Mouse (Mus musculus) left cerebral cortex, adult 2 months (tissue): ENCODE measurements around the gene Rasgef1b. TPM values are rescaled to one million over a fixed set of nuclear protein-coding genes. Genes with fewer than 3 reads are reported as not detected.
"Not testable (repeated sequence)": the region's sequence is repeated elsewhere in the genome, so short reads cannot be mapped to it uniquely, and the experiment has no call there.

Experiments
- DNase-seq, 2 experiments: peaks; one replicate each; pipeline ENCODE4 v3.0.0; 2021 to 2022; ENCODE audit warnings: low spot score in 2 of 2, mixed read lengths in 1 of 2; ENCODE audit errors: extremely low spot score in 1 of 2
- H3K27ac ChIP-seq: fragments of 200-600 bp; 2 replicates; pipeline ENCODE4 v1.8.1; 2022
- H3K4me3 ChIP-seq: fragments of 200-600 bp; 2 replicates; pipeline ENCODE4 v1.8.1; 2022
- CTCF ChIP-seq: fragments of 200-600 bp; IDR thresholded peaks from 2 replicates; pipeline ENCODE4 v1.8.1; 2022; ENCODE audit warnings: antibody characterized with exemption, mild to moderate bottlenecking, moderate library complexity
- intact Hi-C: fragments of 180-260 bp; cut with DNase I; formaldehyde crosslinking; loops from one replicate; pipeline ENCODE4 v1.15.1; 2025
- total RNA-seq, 2 experiments: library from RNA; stranded (reverse); gene quantifications; 2 replicates each; pipeline ENCODE4 v1.2.3; 2021

Gene Rasgef1b
- total RNA-seq, 2 experiments from 2014 or later: 65.7 to 88.8 TPM

DNA sequence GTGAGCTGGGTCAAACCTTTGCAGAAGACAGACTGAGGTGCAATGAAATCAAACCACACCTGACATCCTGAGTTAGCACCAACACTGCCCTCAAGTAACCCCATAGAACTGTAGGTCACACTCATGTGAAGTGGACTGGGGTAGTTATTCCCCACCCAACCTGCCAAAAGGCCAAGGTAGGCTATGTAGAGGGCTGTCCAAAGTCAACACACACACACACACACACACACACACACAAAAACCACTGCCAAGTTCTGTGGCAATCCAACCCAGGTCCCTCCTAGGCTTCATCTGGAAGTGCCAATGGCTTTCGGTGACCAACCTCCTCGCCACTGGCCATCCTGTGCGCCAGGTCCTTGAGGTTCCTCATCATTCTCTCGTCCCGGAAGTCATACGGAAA lies 488.4 kb downstream of the Rasgef1b start:
- H3K4me3 ChIP-seq: no peak overlapping the region
- DNase-seq: no peak
- intact Hi-C loops: no loop called here

DNA sequence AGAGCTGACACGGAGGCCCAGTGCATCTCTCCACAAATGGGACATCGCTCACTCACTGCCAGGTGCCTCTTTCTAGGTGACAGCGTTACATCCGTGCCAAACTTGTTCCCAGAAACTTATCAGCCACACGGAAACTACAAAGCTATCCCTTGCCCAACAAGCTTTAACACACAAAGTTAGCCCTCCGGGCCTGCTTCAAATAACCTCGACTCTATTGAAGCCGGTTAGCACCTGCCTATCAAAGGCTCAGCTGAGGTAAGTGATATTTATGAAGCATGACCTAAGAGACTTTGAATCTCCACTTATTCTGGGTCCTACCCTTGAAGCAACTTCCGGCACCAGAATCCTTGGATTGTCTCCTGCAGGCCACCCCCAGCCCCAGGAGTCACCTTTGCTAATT lies 489.2 kb downstream of the Rasgef1b start:
- no peak overlapping the region for H3K4me3 ChIP-seq
- no peak for TF ChIP-seq CTCF
- no peak overlapping the region for H3K27ac ChIP-seq
- no peak for DNase-seq
- intact Hi-C loops: no loop called here

More for the DNA sequence above, 488.4 kb downstream of the Rasgef1b start:
- no peak for TF ChIP-seq CTCF
- no peak overlapping the region for H3K27ac ChIP-seq

DNA sequence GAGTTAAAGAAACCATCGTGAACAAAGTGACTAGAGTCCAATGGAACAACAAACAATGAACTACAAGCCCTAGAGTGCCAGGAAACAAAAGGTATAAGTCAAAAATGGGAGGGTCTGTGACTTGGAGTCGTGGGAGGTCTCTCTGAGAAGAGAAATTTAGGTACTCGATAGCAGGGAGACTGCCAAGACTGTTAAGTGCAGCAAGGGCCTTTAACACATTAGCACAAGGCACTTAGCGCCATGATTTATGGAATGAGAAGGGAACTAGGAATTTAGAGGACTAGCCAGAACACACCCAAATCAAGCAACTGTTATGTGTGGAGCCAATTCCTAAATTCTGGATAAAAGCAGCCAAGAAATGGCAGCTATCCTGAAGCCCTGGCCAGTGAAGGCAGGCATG lies 490.7 kb downstream of the Rasgef1b start:
- TF ChIP-seq CTCF: no peak
- Histone ChIP-seq H3K4me3 (no peak overlapping the region), H3K27ac (no peak overlapping the region)
- no peak for DNase-seq
- intact Hi-C loops: no loop called here

DNA sequence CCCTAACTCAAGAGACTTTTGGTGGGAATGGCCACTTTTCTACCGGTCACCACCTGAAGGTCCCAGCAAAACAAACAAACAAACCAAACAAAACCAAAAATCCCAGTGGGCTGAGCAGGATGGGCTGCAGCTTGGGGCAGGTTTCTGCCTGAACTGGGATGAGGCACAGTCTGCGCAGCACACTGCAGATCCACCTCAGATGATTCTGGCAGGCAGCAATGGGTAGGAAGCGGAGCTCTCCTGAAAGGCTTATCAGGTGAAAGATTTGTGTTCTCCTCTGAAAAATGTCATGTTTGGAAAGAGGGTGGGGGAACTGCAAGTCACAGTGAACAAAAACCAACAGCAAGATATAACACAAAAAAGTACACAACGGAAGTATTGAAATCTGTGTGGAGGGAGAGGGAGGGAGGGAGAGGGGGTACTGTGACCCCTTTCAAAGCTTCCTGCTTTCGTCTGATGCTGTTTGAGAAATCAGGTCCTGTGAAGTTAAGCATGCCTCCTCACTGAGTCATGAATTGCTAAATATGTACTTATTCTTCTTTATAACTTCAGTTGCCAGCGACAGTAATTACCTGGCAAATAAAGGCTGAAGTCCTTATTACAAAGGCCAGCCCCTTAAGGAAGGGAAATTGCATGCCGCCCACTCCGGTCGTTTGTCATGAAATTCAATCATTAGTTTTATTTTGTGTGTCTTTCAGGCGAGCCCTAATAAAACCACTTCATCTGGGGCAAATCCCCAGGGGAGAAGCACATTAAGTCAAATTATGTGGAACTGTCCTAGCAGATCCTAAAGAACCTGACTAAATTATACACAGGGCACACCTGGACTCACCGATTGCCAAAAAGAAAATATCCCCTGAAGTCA lies 491.7 kb downstream of the Rasgef1b start:
- DNase-seq: no peak
- intact Hi-C loops: no loop called here
- Histone ChIP-seq H3K4me3 (no peak overlapping the region), H3K27ac (no peak overlapping the region)
- TF ChIP-seq CTCF: no peak

DNA sequence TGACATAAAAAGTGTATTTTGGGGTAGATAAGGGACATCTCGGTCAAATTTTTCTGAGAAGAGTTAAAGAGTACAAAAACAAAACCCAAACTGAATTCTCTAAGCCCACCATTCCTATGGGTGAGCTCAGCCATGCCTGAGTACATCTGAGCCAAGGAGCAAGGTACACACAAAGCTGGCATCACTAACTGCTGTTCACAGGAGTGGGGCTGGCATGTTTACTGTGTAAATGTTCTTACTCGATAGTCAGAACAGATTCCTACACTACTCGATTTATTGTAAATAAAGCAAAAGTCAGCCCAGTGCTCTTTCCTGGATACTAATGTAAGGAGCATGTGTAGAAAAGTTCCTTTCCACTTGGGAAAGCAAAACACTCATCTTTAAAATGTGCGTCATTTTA lies 492.4 kb downstream of the Rasgef1b start:
- intact Hi-C loops: no loop called here
- TF ChIP-seq CTCF: no peak
- DNase-seq: no peak
- Histone ChIP-seq H3K27ac (no peak overlapping the region), H3K4me3 (no peak overlapping the region)

DNA sequence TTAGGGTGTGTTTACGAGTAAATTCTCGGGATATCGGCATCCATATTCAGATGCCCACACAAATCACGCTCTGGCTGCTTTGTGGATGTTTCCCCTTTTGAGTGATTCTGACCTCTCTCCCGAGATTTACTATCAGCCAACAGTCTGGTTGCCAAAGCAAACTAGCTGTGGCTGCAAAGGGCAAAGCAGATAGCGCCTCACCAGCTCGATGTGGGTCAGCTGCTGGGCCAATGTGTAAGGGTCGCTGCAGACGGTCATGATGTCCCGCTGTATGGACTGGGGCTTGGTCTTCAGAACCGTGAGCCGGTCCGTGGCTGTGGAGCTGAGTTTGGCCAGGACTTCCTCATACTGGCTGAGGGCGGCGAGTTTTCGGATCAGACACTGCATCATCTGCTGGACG lies 494.6 kb downstream of the Rasgef1b start:
- TF ChIP-seq CTCF: no peak
- Histone ChIP-seq H3K27ac (no peak overlapping the region), H3K4me3 (no peak overlapping the region)
- no peak for DNase-seq
- intact Hi-C loops: no loop called here

DNA sequence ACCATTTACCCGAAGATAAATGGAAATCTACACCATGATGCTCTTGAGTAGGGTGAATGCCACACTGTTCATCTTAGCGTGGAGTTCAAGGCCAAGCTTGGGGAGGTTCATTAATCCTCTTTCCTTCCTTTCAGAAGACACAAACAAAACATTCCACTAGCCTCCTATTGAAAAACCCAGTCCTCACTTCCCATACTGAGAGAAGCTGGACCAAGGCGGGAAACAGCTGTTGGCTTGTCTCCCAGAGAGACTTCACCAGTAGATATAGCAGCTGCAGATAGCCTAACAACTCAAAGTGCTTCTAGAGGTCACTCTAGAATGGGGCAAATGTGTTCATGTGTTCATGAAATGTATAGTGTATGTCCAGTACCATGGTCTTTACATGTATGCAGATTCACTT lies 495.7 kb downstream of the Rasgef1b start:
- intact Hi-C loops: no loop called here
- no peak for TF ChIP-seq CTCF
- H3K27ac ChIP-seq: no peak overlapping the region
- H3K4me3 ChIP-seq: no peak overlapping the region
- DNase-seq: no peak

DNA sequence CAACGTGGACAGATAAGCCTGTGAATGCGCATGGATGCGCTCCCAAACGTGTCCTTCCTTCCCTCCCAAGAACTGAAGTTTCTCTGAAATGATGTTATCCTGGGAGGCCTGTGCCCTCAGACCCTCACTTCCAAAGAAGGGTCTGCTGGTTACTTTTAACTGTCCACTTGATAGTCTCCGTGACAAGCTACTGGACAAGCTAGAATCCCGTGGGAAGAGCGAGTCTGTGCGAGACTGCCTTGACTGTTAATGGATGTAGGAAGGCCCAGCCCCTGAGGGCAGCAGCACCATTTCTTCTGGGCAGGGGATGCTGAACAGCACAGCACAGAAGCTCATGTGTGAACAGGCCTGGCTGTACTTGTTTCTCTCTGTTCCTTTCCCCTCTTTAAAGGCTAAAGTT lies 496.5 kb downstream of the Rasgef1b start:
- no peak for TF ChIP-seq CTCF
- no peak overlapping the region for H3K27ac ChIP-seq
- intact Hi-C loops: no loop called here
- DNase-seq: no peak
- no peak overlapping the region for H3K4me3 ChIP-seq

DNA sequence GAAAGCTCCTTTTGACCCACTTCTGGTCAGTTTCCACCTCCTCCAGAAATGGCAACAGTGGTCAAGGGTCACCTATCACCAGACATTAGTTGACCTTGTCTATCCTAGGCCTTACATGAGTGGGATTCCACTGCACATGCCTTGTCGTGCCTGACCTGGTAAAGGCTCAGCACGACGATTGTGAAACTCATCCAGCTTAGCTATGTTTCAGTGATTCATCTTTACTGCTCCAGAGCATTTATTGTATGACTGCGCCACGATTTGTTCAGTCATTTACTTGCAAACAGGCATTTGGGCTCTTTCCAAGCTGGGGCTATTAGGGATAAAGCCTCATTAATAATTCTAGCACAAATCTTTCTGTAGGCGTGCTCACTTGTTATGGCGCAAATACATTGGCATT lies 498.4 kb downstream of the Rasgef1b start:
- no peak for DNase-seq
- TF ChIP-seq CTCF: no peak
- intact Hi-C loops: no loop called here
- Histone ChIP-seq H3K27ac (no peak overlapping the region), H3K4me3 (no peak overlapping the region)

DNA sequence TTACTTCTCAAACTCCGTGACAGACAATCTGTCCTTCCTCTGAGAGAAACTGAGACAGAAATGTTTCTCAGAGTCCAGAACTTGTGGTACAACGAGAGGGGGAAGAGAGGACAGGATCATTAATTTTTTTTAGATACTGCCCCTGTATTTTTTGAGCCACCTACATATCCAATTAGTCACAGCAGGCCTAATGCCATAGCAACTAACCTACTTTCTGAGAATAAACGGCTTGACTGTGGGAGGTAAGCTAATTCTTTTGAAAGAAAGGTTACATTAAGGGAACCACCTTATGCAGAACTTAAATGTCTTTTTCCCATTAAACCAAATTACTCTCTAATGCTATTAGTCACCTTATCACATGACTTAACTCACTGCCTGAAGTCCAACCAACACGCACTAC lies 501.5 kb downstream of the Rasgef1b start:
- no peak overlapping the region for H3K4me3 ChIP-seq
- DNase-seq: no peak
- no peak overlapping the region for H3K27ac ChIP-seq
- intact Hi-C loops: no loop called here
- no peak for TF ChIP-seq CTCF

DNA sequence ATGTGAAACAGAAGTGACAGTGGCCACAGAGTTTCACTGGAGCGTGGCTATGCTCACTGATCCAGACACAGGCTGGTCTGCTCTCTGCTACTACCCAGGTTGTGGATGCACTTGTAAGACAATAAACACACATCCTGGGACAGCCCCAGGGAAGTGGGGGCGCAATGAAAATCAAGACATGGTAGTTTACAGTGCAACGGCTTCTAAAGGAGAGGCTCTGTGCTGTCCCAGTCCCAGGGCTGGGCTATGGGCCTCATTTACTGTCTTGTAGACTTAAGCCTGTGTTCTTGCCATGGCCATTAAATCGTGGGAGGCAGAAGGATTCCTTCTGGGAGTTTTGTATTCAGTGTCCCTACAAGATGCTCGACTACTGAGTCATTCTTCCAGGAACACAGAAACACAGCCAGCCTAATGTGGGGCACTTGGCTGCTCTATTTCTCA lies 504.3 kb downstream of the Rasgef1b start:
- no peak for TF ChIP-seq CTCF
- no peak overlapping the region for H3K4me3 ChIP-seq
- DNase-seq: no peak
- H3K27ac ChIP-seq: peak overlapping the region; percentile 12; the same call in 1 of the 2 replicates
- intact Hi-C loops: no loop called here

DNA sequence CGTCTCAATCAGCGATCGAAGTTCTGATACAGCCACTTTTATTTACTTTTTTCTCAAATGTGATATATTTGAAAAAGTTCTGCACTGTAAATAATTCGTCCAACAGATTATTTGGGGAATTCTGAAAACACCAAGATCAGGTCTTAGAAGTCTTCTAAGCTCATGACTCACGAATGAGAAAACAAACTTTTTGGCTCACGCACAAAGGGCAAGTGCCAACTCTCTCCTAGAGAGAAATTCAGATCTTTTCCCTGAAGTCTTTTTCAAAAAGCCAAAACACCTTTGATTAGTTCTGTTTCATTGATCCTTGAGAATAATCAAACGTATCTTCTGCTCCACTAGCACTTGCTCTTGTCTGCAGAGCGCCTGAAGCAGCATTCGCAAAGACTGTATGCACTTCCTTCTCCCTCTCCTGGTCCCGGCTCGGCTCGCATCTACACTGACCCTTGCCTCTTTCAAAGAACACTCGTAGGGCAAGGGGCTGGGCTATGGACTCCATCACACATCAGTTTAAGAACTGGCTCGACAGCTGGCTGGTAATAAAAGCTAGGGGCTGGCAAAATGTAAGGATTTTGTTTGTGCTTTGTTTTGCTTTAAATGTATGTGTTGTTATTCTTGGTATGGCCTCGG lies 504.9 kb downstream of the Rasgef1b start:
- no peak for DNase-seq
- TF ChIP-seq CTCF: no peak
- no peak overlapping the region for H3K4me3 ChIP-seq
- intact Hi-C loops: no loop called here
- no peak overlapping the region for H3K27ac ChIP-seq

DNA sequence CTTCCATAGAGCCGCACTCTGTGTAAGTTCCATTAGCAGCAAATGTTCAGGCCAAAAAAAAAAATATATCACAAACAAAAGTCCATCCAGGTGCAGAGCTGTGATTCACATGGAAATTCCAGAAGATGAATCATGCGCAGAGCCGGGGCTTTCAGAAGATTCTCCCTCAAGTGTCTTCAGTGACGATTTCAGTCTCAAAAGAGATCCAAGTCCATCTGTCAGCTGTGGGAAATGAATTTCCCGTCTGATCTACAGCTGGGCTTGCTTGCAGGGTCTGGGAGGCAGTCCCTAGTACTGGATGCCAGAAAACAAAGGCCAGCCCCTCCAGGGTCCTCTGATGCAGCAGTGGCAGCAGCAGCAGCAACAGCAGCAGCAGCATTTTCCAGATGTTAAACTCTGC lies 510.5 kb downstream of the Rasgef1b start:
- intact Hi-C loops: no loop called here
- H3K27ac ChIP-seq: no peak overlapping the region
- TF ChIP-seq CTCF: no peak
- H3K4me3 ChIP-seq: no peak overlapping the region
- DNase-seq: no peak

DNA sequence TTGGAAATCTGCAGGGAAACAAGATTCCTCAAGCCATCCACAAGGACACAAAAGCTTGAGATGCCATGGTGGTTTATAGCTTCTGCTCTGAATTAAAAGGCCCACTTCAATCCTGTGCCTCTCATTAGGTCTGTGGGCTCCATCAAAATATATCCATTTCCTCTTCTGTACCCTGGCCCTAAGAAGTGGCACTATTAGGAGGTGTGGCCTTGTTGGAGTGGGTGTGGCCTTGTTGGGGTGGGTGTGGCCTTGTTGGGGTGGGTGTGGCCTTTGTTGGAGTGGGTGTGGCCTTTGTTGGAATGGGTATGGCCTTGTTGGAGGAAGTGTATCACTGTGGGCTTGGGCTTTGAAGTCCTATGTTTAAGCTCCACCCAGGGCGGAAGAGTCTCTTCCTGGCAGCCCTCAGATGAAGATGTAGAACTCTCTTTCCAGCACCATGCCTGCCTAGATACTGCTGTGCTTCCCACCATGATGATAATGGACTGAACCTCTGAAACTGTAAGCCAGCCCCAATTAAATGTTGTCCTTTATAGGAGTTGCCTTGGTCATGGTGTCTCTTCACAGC lies 512.2 kb downstream of the Rasgef1b start:
- H3K27ac ChIP-seq: peak overlapping the region; percentile 54; the same call in 1 of the 2 replicates
- DNase-seq, intact Hi-C loops, H3K4me3 ChIP-seq: not testable (repeated sequence)
